Mouse (Mus musculus) ZHBTc4 (cell line): ENCODE measurements around the gene Tdrd5.

Experiments
- DNase-seq: peaks from one replicate; pipeline ENCODE4 v3.0.0-alpha.2; 2011; ENCODE audit warnings: low read depth, low spot score

The Tdrd5 gene

GRCm38 (mm10) chr1:156254866-156255265, 48.6 kb downstream of the Tdrd5 start:
- DNase-seq = no peak

- peak; percentile 61 for DNase-seq
Measured at GRCm38 (mm10) chr1:156251096-156251495, 52.4 kb downstream of the Tdrd5 start.

- no peak for DNase-seq
Measured at GRCm38 (mm10) chr1:156247893-156248292, 55.6 kb downstream of the Tdrd5 start.

- DNase-seq = peak; percentile 85
Measured at GRCm38 (mm10) chr1:156241713-156242348, 61.6 kb downstream of the Tdrd5 start.

GRCm38 (mm10) chr1:156241035-156241434, 62.4 kb downstream of the Tdrd5 start:
- DNase-seq = peak; percentile 74

GRCm38 (mm10) chr1:156231122-156231521, 72.3 kb downstream of the Tdrd5 start:
- DNase-seq = no peak

GRCm38 (mm10) chr1:156230339-156231089, 73.0 kb downstream of the Tdrd5 start:
- no peak for DNase-seq

- DNase-seq = peak; percentile 82
Measured at GRCm38 (mm10) chr1:156229448-156229847, 74.0 kb downstream of the Tdrd5 start.

GRCm38 (mm10) chr1:156228728-156229127, 74.7 kb downstream of the Tdrd5 start:
- no peak for DNase-seq

GRCm38 (mm10) chr1:156226903-156227302, 76.6 kb downstream of the Tdrd5 start:
- no peak for DNase-seq

GRCm38 (mm10) chr1:156222205-156223000, 81.1 kb downstream of the Tdrd5 start:
- DNase-seq = no peak

GRCm38 (mm10) chr1:156221327-156221726, 82.1 kb downstream of the Tdrd5 start:
- no peak for DNase-seq

- DNase-seq = no peak
Measured at GRCm38 (mm10) chr1:156218573-156218972, 84.9 kb downstream of the Tdrd5 start.

GRCm38 (mm10) chr1:156217941-156218340, 85.5 kb downstream of the Tdrd5 start:
- DNase-seq = no peak

GRCm38 (mm10) chr1:156217393-156217792, 86.1 kb downstream of the Tdrd5 start:
- DNase-seq = peak; percentile 77

- DNase-seq = no peak
Measured at GRCm38 (mm10) chr1:156216249-156216648, 87.2 kb downstream of the Tdrd5 start.

- DNase-seq = no peak
Measured at GRCm38 (mm10) chr1:156214651-156215050, 88.8 kb downstream of the Tdrd5 start.

- DNase-seq = no peak
Measured at GRCm38 (mm10) chr1:156212923-156213322, 90.5 kb downstream of the Tdrd5 start.

GRCm38 (mm10) chr1:156211809-156212317, 91.6 kb downstream of the Tdrd5 start:
- DNase-seq = no peak
